Mouse (Mus musculus): ENCODE data around the gene Sh3bp5l. TPM values are rescaled to one million over a fixed set of nuclear protein-coding genes. Genes with fewer than 3 reads are reported as not detected.
"Not testable (repeated sequence)": the region's sequence is repeated elsewhere in the genome, so short reads cannot be mapped to it uniquely, and the experiment has no call there.

The Sh3bp5l gene
- polyA plus RNA-seq, 1 experiment = 30.8 TPM

DNA sequence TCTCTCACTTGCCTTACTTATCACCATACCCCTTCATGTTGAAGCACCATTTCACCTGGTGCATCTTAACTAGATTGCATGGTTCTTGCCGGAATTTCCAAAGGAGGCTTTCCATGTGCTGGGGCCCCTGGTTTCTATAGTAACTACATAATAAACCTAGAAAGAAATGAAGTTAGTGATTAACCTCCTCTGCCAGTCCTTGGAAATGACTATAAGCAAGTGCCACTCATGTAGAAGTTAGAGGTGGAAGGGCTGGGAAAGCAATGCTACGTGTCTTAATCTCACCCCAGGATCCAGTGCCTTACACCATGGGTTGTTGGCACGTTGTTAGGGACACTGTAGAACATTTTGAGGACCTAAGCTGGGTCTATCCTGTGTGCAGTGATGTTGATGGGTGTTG, 33.9 kb downstream of the Sh3bp5l start:
- no peak for TF ChIP-seq MYOD1 (IDR thresholded peaks at IDR 0.05; ENCODE audit: control insufficient read depth, insufficient read length, low read depth)
- no peak for TF ChIP-seq FOSL1 (IDR thresholded peaks at IDR 0.05; ENCODE audit: insufficient read depth, low read length, poor library complexity, severe bottlenecking)
- TF ChIP-seq MYOG (IDR thresholded peaks at IDR 0.05; ENCODE audit: control insufficient read depth, extremely low read depth, insufficient read length) = no peak
- TF ChIP-seq CTCF (IDR thresholded peaks at IDR 0.05; ENCODE audit: control insufficient read depth, insufficient read depth, insufficient read length) = no peak
- no peak for TF ChIP-seq CEBPB (IDR thresholded peaks at IDR 0.05; ENCODE audit: low read depth)
- no peak for TF ChIP-seq USF1 (IDR thresholded peaks at IDR 0.05; ENCODE audit: low read depth)
- TF ChIP-seq MAX (IDR thresholded peaks at IDR 0.05) = no peak
- H3K79me2 ChIP-seq (ENCODE audit: control insufficient read depth, insufficient read depth) = no peaks in the 10 kb centered on the region
- no peaks in the 10 kb centered on the region for H3K36me3 ChIP-seq (ENCODE audit: control insufficient read depth, insufficient read depth)
- H3K4me3 ChIP-seq (ENCODE audit: insufficient read depth, poor library complexity, severe bottlenecking) = no peak overlapping the region
- H3K79me3 ChIP-seq (ENCODE audit: low read depth) = no peaks in the 10 kb centered on the region
- no peak overlapping the region for H3ac ChIP-seq (ENCODE audit: control insufficient read depth, insufficient read length, low read depth)
- H3K27me3 ChIP-seq (ENCODE audit: control insufficient read depth, insufficient read depth, insufficient read length) = no peaks in the 10 kb centered on the region

DNA sequence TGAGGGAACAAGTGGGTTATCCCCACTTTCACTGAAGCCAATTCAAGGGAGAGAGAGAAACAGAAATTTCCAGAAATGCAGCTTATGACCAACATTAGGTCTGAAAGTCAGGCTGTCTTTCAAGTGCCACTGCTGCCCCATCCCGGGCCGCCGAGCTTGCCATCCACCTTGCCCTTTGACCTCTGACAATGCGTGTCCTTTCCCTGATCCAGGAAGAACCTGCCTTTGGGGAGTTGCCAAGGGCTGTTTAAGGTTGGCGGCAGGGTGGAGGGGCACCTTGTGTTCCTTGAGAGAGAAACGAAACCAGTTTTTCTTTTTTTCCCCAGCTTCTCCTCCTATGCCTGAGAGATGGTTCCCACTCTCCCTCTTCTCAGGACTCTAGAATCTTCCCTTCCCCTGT, 35.7 kb downstream of the Sh3bp5l start:
- not testable (repeated sequence) for H3K36me3 ChIP-seq (ENCODE audit: control insufficient read depth, insufficient read depth); H3K27me3 ChIP-seq (ENCODE audit: control insufficient read depth, insufficient read depth, insufficient read length); H3K4me3 ChIP-seq (ENCODE audit: insufficient read depth, poor library complexity, severe bottlenecking); H3K79me3 ChIP-seq (ENCODE audit: low read depth); H3K79me2 ChIP-seq (ENCODE audit: control insufficient read depth, insufficient read depth); H3ac ChIP-seq (ENCODE audit: control insufficient read depth, insufficient read length, low read depth)

DNA sequence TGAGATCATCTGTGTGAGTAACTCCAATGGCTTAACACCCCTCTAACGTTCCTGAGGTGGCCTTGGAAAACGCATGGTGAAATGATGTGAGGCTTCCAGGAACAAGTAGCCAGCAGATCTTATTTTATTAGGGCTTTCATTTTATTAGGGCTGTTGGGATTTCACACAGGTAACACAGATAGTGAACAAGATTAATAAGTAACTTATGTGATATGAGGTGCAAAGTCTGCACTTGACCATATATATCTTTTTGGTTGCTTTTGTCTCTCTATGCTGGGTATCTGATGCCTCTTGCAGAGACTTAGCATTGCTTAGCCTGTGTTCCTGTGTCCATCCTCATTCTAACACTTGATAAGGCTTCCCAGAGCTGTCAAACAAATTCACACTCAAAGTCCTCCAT, 46.7 kb downstream of the Sh3bp5l start:
- H3K27me3 ChIP-seq (ENCODE audit: control insufficient read depth, insufficient read depth, insufficient read length) = peaks cover 3% of the 10 kb centered on the region
- TF ChIP-seq FOSL1 (IDR thresholded peaks at IDR 0.05; ENCODE audit: insufficient read depth, low read length, poor library complexity, severe bottlenecking) (no peak), MAX (IDR thresholded peaks at IDR 0.05) (no peak)
- H3ac ChIP-seq (ENCODE audit: control insufficient read depth, insufficient read length, low read depth) = no peak overlapping the region
- H3K36me3 ChIP-seq (ENCODE audit: control insufficient read depth, insufficient read depth) = no peaks in the 10 kb centered on the region
- H3K79me2 ChIP-seq (ENCODE audit: control insufficient read depth, insufficient read depth) = no peaks in the 10 kb centered on the region
- H3K79me3 ChIP-seq (ENCODE audit: low read depth) = no peaks in the 10 kb centered on the region
- H3K4me3 ChIP-seq (ENCODE audit: insufficient read depth, poor library complexity, severe bottlenecking) = no peak overlapping the region

DNA sequence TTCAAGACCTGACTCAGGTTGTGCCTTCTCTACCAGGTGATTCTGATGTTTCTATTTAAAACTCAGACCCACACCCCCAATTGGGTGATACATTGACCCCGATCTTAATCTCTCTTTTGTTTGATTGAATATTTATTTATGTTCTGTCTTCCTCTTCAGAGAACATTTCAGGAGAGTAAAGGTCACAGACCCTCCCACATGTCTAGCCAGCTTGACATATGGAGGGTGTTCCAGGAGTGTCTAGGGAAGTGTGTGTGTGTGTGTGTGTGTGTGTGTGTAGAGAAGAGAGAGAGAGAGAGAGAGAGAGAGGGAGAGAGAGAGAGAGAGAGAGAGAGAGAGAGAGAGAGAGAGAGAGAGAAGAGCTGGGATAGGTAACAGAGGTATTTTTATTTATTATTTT, 47.2 kb downstream of the Sh3bp5l start:
- TF ChIP-seq CEBPB (IDR thresholded peaks at IDR 0.05; ENCODE audit: low read depth) (no peak), MAX (IDR thresholded peaks at IDR 0.05) (no peak), CTCF (IDR thresholded peaks at IDR 0.05; ENCODE audit: control insufficient read depth, insufficient read depth, insufficient read length) (no peak), FOSL1 (IDR thresholded peaks at IDR 0.05; ENCODE audit: insufficient read depth, low read length, poor library complexity, severe bottlenecking) (no peak), MYOG (IDR thresholded peaks at IDR 0.05; ENCODE audit: control insufficient read depth, extremely low read depth, insufficient read length) (no peak), USF1 (IDR thresholded peaks at IDR 0.05; ENCODE audit: low read depth) (no peak), MYOD1 (IDR thresholded peaks at IDR 0.05; ENCODE audit: control insufficient read depth, insufficient read length, low read depth) (no peak)
- H3K79me2 ChIP-seq (ENCODE audit: control insufficient read depth, insufficient read depth) = no peaks in the 10 kb centered on the region
- no peaks in the 10 kb centered on the region for H3K36me3 ChIP-seq (ENCODE audit: control insufficient read depth, insufficient read depth)
- peaks cover 3% of the 10 kb centered on the region for H3K27me3 ChIP-seq (ENCODE audit: control insufficient read depth, insufficient read depth, insufficient read length)
- no peak overlapping the region for H3ac ChIP-seq (ENCODE audit: control insufficient read depth, insufficient read length, low read depth)
- no peaks in the 10 kb centered on the region for H3K79me3 ChIP-seq (ENCODE audit: low read depth)
- H3K4me3 ChIP-seq (ENCODE audit: insufficient read depth, poor library complexity, severe bottlenecking) = no peak overlapping the region

DNA sequence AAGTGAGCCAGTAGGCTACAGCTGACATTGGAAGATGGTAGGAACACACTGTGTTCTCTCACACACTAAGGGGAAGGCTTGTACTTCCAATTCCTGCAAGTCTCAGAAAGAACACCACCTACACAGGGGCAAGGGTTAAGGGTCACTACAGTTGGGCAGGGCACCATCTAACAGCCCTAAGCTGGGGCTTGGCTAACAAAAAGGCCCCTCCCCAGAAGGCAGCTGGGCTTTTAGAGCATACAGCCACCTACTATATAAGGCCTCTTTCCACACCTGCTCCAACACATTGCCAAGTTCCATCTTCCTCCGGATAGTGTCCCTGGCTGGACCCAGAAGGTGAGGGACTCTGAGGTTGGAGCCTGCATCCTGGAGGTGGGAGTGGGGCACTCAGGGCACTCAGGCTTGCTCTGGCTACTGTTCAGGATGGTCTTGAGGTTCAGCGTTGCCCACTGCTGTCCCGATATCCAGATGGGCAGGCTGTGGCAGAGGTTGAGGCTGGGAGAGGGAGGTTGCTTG, 48.3 kb downstream of the Sh3bp5l start, which contains the start of gene Lypd8:
TSS of gene Lypd8 (plus strand) at position 281 of the 516 bp plus-strand sequence.
- no peak within 1 kb of the TSS for H3K4me3 ChIP-seq (ENCODE audit: insufficient read depth, poor library complexity, severe bottlenecking)
- H3K79me3 ChIP-seq (ENCODE audit: low read depth) = no peaks in the 10 kb centered on the region
- TF ChIP-seq MYOG (IDR thresholded peaks at IDR 0.05; ENCODE audit: control insufficient read depth, extremely low read depth, insufficient read length) = no peak
- no peak for TF ChIP-seq MAX (IDR thresholded peaks at IDR 0.05)
- no peak for TF ChIP-seq USF1 (IDR thresholded peaks at IDR 0.05; ENCODE audit: low read depth)
- TF ChIP-seq CEBPB (IDR thresholded peaks at IDR 0.05; ENCODE audit: low read depth) = no peak
- TF ChIP-seq MYOD1 (IDR thresholded peaks at IDR 0.05; ENCODE audit: control insufficient read depth, insufficient read length, low read depth) = no peak
- TF ChIP-seq FOSL1 (IDR thresholded peaks at IDR 0.05; ENCODE audit: insufficient read depth, low read length, poor library complexity, severe bottlenecking) = no peak
- TF ChIP-seq CTCF (IDR thresholded peaks at IDR 0.05; ENCODE audit: control insufficient read depth, insufficient read depth, insufficient read length) = no peak
- H3K36me3 ChIP-seq (ENCODE audit: control insufficient read depth, insufficient read depth) = no peaks in the 10 kb centered on the region
- H3K79me2 ChIP-seq (ENCODE audit: control insufficient read depth, insufficient read depth) = no peaks in the 10 kb centered on the region
- peaks cover 3% of the 10 kb centered on the region for H3K27me3 ChIP-seq (ENCODE audit: control insufficient read depth, insufficient read depth, insufficient read length)
- no peak within 1 kb of the TSS for H3ac ChIP-seq (ENCODE audit: control insufficient read depth, insufficient read length, low read depth)

DNA sequence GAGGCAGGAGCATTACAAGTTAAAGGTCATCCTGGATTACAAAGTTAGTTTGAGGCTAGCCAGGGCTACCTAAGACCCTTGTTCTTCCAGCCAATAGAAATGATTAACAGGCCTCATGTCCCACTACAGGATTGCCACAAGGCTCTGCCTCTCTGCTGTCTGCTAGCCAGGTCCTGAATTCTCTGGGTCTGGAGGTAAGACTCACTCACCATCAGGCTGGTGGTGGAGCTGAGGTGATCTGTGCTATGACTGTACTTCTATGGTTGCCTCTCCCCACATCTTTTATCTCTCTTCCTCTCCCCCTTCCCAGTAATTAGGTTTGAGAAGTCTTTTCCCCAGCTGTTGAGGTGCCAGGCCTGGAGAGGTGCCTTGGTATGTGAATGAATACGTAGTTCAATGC, 49.0 kb downstream of the Sh3bp5l start:
- H3K27me3 ChIP-seq (ENCODE audit: control insufficient read depth, insufficient read depth, insufficient read length) = peaks cover 3% of the 10 kb centered on the region
- H3ac ChIP-seq (ENCODE audit: control insufficient read depth, insufficient read length, low read depth) = no peak overlapping the region
- H3K4me3 ChIP-seq (ENCODE audit: insufficient read depth, poor library complexity, severe bottlenecking) = no peak overlapping the region
- H3K36me3 ChIP-seq (ENCODE audit: control insufficient read depth, insufficient read depth) = no peaks in the 10 kb centered on the region
- no peaks in the 10 kb centered on the region for H3K79me2 ChIP-seq (ENCODE audit: control insufficient read depth, insufficient read depth)
- TF ChIP-seq MYOD1 (IDR thresholded peaks at IDR 0.05; ENCODE audit: control insufficient read depth, insufficient read length, low read depth) = no peak
- no peak for TF ChIP-seq FOSL1 (IDR thresholded peaks at IDR 0.05; ENCODE audit: insufficient read depth, low read length, poor library complexity, severe bottlenecking)
- TF ChIP-seq MYOG (IDR thresholded peaks at IDR 0.05; ENCODE audit: control insufficient read depth, extremely low read depth, insufficient read length) = no peak
- no peak for TF ChIP-seq CTCF (IDR thresholded peaks at IDR 0.05; ENCODE audit: control insufficient read depth, insufficient read depth, insufficient read length)
- H3K79me3 ChIP-seq (ENCODE audit: low read depth) = no peaks in the 10 kb centered on the region

Data from C2C12 (cell line).